Mouse (Mus musculus) CD4-positive, CD25-positive, alpha-beta regulatory T cell, adult 2 months (primary cell): ENCODE results near the gene Safb2.

Experiments
- DNase-seq: peaks from one replicate; pipeline ENCODE4 v3.0.0-alpha.2; 2012; ENCODE audit warnings: low read depth, low spot score

The Safb2 gene

DNA sequence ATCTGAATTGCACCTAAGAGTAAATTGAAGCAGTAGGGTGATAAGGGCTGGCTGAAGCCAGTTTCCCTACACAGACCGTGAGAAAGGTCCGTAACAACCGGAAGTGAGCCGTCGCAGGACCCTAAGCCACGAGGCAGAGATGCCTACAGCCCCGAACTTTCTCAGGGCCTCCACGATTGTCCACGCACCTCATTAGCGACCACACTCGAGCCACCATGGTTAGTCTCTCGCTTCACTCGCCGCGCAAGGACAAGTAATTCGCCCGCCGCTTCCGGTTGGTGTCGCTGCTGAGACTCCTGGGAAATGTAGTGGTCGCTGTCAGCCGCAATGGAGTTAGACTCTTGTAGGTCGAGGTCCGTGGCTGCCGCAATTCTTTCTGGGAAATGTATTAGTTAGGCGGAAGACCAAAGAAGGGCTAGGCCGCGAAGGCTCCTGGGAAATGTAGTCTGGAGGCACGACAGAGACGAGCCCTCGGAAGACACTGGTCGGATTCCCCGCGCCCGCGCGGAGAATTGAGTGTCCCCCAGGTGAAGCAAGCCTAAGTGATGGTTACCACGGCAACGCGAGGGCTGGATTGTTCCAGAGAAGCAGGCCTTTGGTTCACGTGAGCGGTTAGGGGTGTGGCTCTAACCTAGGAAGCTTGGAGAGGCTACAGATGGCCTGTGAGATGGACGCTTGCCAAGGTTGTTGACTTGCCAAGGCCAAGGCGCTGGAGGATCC is 25.2 kb upstream of the Safb2 start, which contains the start of gene 2410015M20Rik:
TSS of gene 2410015M20Rik (minus strand) at position 320 of the 720 bp plus-strand sequence.
- peak; percentile 96 for DNase-seq

GRCm38 (mm10) chr17:56608699-56609098 is 24.3 kb upstream of the Safb2 start:
- DNase-seq = no peak

- DNase-seq = no peak
Measured at GRCm38 (mm10) chr17:56607521-56608062, 23.2 kb upstream of the Safb2 start.

GRCm38 (mm10) chr17:56605431-56605830 is 21.0 kb upstream of the Safb2 start:
- no peak for DNase-seq

GRCm38 (mm10) chr17:56604422-56604821 is 20.0 kb upstream of the Safb2 start:
- DNase-seq = no peak

DNA sequence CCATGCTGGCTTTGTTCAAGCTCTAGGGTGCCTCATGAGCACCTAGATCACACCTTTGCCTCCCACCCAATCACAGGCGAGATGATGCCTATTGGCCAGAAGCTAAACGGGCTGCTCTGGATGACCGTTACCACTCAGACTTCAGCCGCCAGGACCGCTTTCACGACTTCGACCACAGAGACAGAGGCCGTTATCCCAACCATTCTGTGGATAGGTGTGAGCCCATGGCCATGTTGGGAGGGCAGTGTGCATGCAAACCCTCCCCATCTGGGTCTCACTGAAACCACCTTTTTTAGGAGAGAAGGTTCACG is 19.6 kb upstream of the Safb2 start:
- no peak for DNase-seq

DNA sequence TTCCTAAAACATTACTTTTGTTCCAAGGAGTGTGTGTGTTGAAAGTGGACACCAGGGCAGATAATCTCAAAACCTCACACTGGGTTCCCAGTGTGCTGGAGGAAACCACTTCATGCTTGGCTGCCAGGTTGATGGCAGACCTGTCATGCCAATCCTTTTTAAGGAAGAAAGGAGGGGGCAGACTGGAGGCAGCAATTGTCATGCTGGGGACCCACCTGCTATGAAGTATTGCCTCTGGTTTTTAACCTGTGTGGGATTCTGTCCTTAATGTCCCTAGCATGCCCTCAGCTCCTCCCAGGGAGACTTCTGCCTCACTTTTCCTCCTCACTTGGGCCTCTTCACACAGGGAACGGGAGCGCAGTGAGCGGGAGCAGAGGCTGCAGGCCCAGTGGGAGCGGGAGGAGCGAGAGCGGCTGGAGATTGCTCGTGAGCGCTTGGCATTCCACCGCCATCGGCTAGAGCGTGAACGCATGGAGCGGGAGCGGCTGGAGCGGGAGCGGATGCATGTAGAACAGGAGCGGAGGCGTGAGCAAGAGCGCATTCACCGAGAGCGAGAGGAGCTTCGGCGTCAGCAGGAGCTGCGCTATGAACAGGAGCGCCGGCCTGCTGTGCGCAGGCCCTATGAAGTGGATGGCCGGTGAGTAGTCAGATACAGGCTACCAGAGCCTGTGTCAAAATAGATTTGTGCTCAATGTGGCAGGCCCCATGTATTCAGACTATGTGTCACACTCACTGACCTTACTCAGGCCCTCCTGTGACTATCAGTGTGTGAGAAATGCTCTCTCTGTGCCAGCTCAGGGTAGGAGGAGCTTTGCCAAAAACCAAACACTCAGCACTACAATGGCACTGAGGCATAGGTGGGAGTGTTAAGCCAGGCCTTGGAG is 19.0 kb upstream of the Safb2 start:
- DNase-seq = no peak

DNA sequence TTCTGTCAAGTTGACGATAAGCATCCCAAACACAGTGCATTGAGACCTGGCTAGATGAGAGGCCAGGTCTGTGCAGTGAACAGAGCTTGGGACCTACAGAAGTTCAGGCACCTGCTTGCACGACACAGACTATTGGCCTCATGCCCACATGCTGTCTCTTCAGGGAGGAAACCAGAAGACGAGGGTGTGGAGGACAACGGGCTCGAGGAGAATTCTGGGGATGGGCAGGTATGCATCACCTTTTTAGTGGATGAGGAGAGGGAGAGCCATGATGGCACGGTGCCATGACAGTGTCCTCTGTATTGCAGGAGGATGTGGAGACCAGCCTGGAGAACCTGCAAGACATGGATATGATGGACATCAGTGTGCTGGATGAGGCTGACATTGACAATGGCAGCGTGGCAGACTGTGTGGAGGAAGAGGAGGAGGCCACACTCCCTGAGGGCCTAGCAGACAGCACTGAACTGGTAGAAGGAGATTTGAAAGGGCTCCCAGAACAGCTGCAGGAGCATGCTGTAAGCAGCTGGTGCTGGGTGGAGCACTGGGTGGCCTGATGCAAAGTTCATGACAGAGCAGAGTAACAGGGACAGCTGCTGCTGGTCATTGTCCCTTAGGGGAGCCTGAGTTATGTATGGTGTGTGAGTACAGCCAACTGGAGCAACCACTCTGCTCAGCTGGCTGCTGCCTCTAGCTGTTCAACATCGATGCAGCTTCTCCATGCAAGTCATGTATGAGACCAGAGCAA is 9.3 kb upstream of the Safb2 start:
- no peak for DNase-seq

DNA sequence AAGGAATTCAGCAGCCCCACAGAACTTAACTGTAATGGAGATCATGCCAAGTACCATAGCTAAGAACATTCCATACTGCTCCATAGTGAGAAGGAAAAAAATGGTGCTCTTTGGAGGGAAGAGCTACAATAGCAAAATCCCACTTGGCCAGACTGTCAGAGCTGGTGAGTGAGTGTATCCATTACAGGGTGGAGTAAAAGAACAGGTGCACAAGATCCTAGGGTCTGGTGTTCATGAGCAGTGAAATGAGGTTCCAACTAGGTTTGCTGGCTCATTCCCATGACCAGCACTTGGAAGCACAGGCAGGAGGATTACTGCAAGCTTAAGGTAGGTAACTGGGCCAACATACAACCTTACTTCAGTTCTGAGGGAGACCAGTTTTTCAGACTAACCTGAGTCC is 8.2 kb upstream of the Safb2 start:
- DNase-seq = no peak

DNA sequence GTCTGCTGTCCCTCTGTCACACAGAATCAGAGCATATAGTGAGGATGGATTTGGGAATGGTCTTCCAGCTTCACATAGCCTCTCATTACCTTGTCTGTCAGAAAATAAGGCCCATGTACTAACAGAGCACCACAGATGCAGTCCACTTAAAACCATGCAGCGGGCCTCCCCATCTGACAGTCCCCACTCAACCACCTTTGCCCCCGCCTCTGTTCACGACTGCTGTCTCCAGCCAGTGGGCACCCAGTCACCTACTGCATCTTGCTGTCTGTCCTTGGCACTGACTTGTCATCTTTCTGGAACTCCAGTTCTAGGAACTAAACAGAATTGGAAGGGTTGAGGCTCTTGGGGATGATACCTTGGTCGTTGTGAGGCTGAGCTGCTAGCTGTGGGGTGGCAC is 4.5 kb upstream of the Safb2 start:
- DNase-seq = no peak

DNA sequence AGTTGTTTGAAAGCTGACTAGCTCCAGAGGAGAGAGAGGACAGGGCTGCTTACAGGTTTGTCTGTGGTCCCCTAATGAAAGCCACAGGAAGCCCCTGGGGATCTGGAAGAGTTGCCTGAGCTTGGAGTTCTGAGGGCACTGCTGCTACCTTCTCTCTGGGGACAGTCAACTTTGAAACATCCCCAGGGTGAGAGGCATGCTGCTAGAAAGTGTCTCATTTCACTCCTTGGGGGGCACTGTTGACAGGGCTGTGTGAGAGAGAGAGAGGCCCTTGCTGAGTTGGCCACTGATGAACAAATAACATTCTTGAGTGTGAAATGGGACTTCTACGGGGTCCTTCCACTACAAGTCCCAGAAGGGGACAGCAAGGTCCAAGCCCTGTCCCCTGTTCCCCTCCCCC is 3.4 kb upstream of the Safb2 start:
- no peak for DNase-seq

- peak; percentile 79 for DNase-seq
Measured at GRCm38 (mm10) chr17:56585171-56585821, 911 bp upstream of the Safb2 start.

- DNase-seq = no peak
Measured at GRCm38 (mm10) chr17:56583611-56584256, 651 bp downstream of the Safb2 start.

- DNase-seq = no peak
Measured at GRCm38 (mm10) chr17:56583071-56583470, 1.3 kb downstream of the Safb2 start.

GRCm38 (mm10) chr17:56572939-56573338 is 11.4 kb downstream of the Safb2 start:
- DNase-seq = no peak

GRCm38 (mm10) chr17:56572154-56572553 is 12.2 kb downstream of the Safb2 start:
- no peak for DNase-seq

DNA sequence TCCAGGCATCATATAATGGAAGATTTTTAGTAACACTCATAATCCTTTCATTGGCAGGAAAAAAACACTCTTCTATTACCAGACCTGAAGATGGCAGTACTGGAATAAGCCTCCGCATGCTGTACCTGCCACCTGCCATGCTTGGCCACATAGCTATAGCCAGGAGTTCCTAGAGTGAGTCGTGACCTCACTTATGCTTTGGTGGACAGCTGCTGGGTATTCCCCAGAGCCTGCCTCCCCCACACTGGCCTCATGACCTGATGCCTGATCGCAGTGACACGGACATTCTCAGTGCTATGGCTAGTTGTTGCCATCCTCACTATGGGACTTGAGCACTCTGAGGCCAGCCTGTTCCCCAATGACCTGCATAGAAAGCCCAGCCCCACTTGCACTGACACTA is 14.1 kb downstream of the Safb2 start:
- DNase-seq = no peak

DNA sequence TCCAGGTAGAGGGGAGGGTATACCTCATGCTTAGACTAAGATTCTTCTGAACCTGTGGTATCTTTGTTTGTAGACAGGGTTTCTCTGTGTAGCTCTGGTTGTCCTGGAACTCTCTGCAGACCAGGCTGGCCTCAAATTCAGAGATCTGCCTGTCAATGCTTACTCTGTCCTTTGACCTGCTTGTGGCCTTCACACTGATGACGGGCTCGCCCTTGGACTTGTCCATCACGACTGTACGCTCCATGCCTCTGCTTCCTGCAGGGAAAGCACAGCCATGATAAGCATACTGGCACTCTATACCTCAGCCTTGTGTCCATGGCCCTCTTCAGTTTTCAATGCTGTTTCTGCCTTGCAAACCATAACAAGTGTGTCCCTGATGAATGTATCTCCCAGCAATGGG is 17.0 kb downstream of the Safb2 start:
- no peak for DNase-seq

DNA sequence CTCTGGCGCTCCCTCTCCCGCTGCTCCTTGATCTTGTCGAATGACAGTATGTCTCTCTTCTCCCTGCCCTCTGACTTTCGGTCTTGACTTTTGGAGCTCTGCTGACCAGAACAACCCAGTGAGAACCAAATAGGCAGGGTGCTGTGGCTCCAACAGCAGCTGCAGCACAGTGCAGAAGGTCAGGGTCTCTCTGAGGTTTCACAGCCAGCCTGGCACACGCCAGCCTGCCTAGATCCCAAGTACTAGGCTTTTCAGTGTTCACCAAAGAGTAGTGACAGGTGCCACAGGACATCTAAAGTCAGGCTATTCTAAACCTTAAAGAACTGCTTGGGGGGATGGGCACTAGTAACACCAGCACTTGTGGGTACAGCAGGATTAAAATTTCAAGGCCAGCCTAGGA is 17.5 kb downstream of the Safb2 start:
- no peak for DNase-seq

DNA sequence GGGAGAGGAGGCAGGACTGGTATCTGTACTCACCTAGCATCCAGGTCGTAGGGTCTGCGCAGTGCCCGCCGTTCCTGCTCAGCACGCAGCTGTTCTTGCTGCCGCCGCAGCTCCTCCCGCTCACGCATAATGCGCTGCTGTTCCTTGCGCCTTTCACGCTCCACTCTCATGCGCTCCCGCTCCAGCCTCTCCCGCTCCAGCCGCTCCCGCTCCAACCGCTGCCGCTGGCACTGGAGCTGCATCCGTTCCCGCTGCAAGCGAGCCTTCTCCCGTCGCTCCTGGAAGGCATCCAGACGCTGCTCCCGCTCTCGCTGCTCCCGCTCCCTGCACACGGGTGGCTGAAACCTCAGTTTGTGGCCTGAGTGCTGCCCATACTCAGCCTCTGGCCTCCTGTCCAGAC is 18.1 kb downstream of the Safb2 start:
- DNase-seq = no peak

- DNase-seq = no peak
Measured at GRCm38 (mm10) chr17:56561866-56562265, 22.5 kb downstream of the Safb2 start.
